Mouse (Mus musculus) hindbrain, embryonic 11.5 days (tissue): ENCODE results near the gene Ddo. TPM values are rescaled to one million over a fixed set of nuclear protein-coding genes. Genes with fewer than 3 reads are reported as not detected.

Source experiments
- ATAC-seq: fragments of 200-750 bp; cut with Nextera tagmentation; 2 replicates; pipeline ENCODE4 v1.8.0; 2017; ENCODE audit warnings: mild to moderate bottlenecking, moderate TSS enrichment, moderate library complexity; ENCODE audit not compliant: low FRiP score
- DNase-seq: peaks from one replicate; pipeline ENCODE4 v3.0.0-alpha.2; 2015; ENCODE audit warnings: low spot score
- H3K27ac ChIP-seq: fragments of 300-500 bp; sonication (generic); 2 replicates; pipeline ENCODE4 v1.5.1; 2014; ENCODE audit warnings: mild to moderate bottlenecking, low read depth, low read length
- H3K27me3 ChIP-seq: fragments of 300-500 bp; sonication (generic); 2 replicates; pipeline ENCODE4 v1.6.1; 2014; ENCODE audit warnings: mild to moderate bottlenecking, low read length, moderate library complexity, mixed read lengths; ENCODE audit not compliant: control insufficient read depth, insufficient read depth
- H3K36me3 ChIP-seq: fragments of 300-500 bp; sonication (generic); 2 replicates; pipeline ENCODE4 v1.6.1; 2014; ENCODE audit warnings: mild to moderate bottlenecking, low read length, moderate library complexity, mixed read lengths; ENCODE audit not compliant: control insufficient read depth, insufficient read depth
- H3K4me1 ChIP-seq: fragments of 300-500 bp; sonication (generic); replicated peaks from 2 replicates; pipeline ENCODE4 v1.6.1; 2014; ENCODE audit warnings: low read length, mixed read lengths; ENCODE audit not compliant: control insufficient read depth, insufficient read depth
- H3K4me2 ChIP-seq: fragments of 300-500 bp; sonication (generic); replicated peaks from 2 replicates; pipeline ENCODE4 v1.6.1; 2014; ENCODE audit warnings: mild to moderate bottlenecking, low read depth, low read length
- H3K4me3 ChIP-seq: fragments of 300-500 bp; sonication (generic); 2 replicates; pipeline ENCODE4 v1.5.1; 2014; ENCODE audit warnings: low read depth, low read length
- H3K9ac ChIP-seq: fragments of 300-500 bp; sonication (generic); 2 replicates; pipeline ENCODE4 v1.6.1; 2014; ENCODE audit warnings: low read depth, low read length
- H3K9me3 ChIP-seq: fragments of 300-500 bp; sonication (generic); 2 replicates; pipeline ENCODE4 v1.6.1; 2016; ENCODE audit warnings: low read length; ENCODE audit not compliant: control insufficient read depth
- WGBS: fragments of 180-500 bp; shearing (Covaris S2); extraction: QIAGEN DNeasy Blood & Tissue Kit; methylation state at CpG from one replicate; pipeline ENCODE4 v1.1.7; 2014; 5-methylcytosine and 5-hydroxymethylcytosine counted together
- polyA plus RNA-seq: library from polyadenylated mRNA; unstranded; fragments of >200 nt; fragmentation: Nextera tagmentation; extraction: Ambion mirVana; gene quantifications from 2 replicates; pipeline ENCODE4 v1.2.1, GENCODE M21; 2014

The Ddo gene
- polyA plus RNA-seq, 1 experiment from 2014 or later: 0.17 TPM

DNA sequence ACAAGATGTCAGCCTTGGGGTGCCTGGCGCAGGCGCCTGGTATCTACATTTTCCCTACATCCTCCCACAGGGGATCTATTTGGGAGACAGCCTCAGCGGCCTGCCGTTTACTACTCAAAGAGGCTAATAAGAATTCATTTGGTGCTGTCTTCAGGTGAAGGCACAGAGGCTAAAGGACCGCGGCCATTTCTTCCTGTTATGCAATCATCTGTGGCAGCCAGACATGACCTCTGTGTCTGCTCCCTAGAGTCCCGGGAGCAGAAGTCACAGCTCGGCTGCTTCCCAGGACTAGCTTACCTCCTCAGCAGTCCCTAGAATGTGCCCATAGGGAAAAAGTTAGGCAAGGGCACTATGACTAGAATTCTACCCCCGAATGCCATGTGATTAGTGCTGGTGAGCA lies 1.1 kb downstream of the Ddo start:
- Histone ChIP-seq H3K9me3 (no peaks in the 10 kb centered on the region), H3K27ac (no peak overlapping the region), H3K4me3 (no peak overlapping the region), H3K36me3 (no peaks in the 10 kb centered on the region), H3K27me3 (no peaks in the 10 kb centered on the region), H3K4me1 (no peaks in the 10 kb centered on the region), H3K4me2 (no peak overlapping the region), H3K9ac (no peak overlapping the region)
- 79% methylated on average over 9 of the region's 9 CpGs for WGBS
- DNase-seq: no peak
- ATAC-seq: no peak

- no peak overlapping the region for H3K4me3 ChIP-seq
- no peak overlapping the region for H3K9ac ChIP-seq
- no peak overlapping the region for H3K27ac ChIP-seq
- H3K36me3 ChIP-seq: no peaks in the 10 kb centered on the region
- no peaks in the 10 kb centered on the region for H3K27me3 ChIP-seq
- H3K4me1 ChIP-seq: no peaks in the 10 kb centered on the region
- WGBS: 87% methylated on average over 3 of the region's 3 CpGs
- DNase-seq (no peak), ATAC-seq (no peak)
- H3K4me2 ChIP-seq: no peak overlapping the region
- H3K9me3 ChIP-seq: no peaks in the 10 kb centered on the region
Measured at GRCm38 (mm10) chr10:40632087-40632486, 2.3 kb downstream of the Ddo start.

- Histone ChIP-seq H3K9ac (no peak overlapping the region), H3K27me3 (no peaks in the 10 kb centered on the region), H3K4me1 (peaks cover 2% of the 10 kb centered on the region; the same call in 1 of the 2 replicates), H3K27ac (no peak overlapping the region), H3K36me3 (no peaks in the 10 kb centered on the region), H3K4me2 (no peak overlapping the region), H3K9me3 (no peaks in the 10 kb centered on the region), H3K4me3 (no peak overlapping the region)
- DNase-seq (no peak), ATAC-seq (no peak)
- 48% methylated on average over 10 of the region's 10 CpGs for WGBS
Measured at GRCm38 (mm10) chr10:40637331-40637730, 7.5 kb downstream of the Ddo start.

- DNase-seq (peak; percentile 22), ATAC-seq (no peak)
- H3K4me2 ChIP-seq: no peak overlapping the region
- peaks cover 2% of the 10 kb centered on the region; the same call in 1 of the 2 replicates for H3K4me1 ChIP-seq
- H3K36me3 ChIP-seq: no peaks in the 10 kb centered on the region
- H3K27me3 ChIP-seq: no peaks in the 10 kb centered on the region
- H3K27ac ChIP-seq: no peak overlapping the region
- no peak overlapping the region for H3K4me3 ChIP-seq
- no peak overlapping the region for H3K9ac ChIP-seq
- no peaks in the 10 kb centered on the region for H3K9me3 ChIP-seq
- WGBS: 48% methylated on average over 7 of the region's 7 CpGs
Measured at GRCm38 (mm10) chr10:40638276-40638675, 8.5 kb downstream of the Ddo start.

- Histone ChIP-seq H3K4me1 (peaks cover 2% of the 10 kb centered on the region; the same call in 1 of the 2 replicates), H3K27ac (no peak overlapping the region), H3K27me3 (no peaks in the 10 kb centered on the region), H3K4me2 (no peak overlapping the region), H3K9ac (no peak overlapping the region), H3K36me3 (no peaks in the 10 kb centered on the region), H3K9me3 (no peaks in the 10 kb centered on the region), H3K4me3 (no peak overlapping the region)
- 49% methylated on average over 26 of the region's 26 CpGs for WGBS
- DNase-seq (peak; percentile 40), ATAC-seq (peak; percentile 57; the same call in 1 of the 2 replicates)
Measured at GRCm38 (mm10) chr10:40638823-40639819, 9.3 kb downstream of the Ddo start.

DNA sequence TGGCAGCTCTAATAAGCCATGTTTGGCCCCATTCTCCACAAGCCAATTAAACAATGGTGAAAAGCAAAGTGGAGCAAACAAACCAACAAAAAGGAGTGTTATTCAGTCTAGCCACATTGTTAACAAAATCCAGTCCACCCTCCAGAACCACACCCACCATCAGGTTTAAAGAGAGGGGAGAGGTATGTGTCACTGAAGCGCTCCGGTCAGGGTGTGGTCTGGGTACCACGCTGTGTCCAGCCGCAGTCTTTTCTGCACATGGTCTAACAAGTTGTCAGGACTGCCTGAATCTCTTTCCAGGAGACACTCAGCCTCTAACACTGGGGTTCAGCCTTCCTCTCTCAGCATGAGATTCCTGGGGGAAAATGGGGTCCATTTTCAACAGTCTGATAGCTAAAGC lies 10.6 kb downstream of the Ddo start:
- ATAC-seq (no peak), DNase-seq (no peak)
- Histone ChIP-seq H3K36me3 (no peaks in the 10 kb centered on the region), H3K9me3 (no peaks in the 10 kb centered on the region), H3K4me2 (no peak overlapping the region), H3K27ac (no peak overlapping the region), H3K27me3 (no peaks in the 10 kb centered on the region), H3K9ac (no peak overlapping the region), H3K4me3 (no peak overlapping the region), H3K4me1 (peaks cover 2% of the 10 kb centered on the region; the same call in 1 of the 2 replicates)
- 88% methylated on average over 4 of the region's 4 CpGs for WGBS

- no peaks in the 10 kb centered on the region for H3K9me3 ChIP-seq
- no peaks in the 10 kb centered on the region for H3K27me3 ChIP-seq
Measured at GRCm38 (mm10) chr10:40641901-40642300, 12.1 kb downstream of the Ddo start.

GRCm38 (mm10) chr10:40643126-40643525 lies 13.3 kb downstream of the Ddo start:
- Histone ChIP-seq H3K36me3 (no peaks in the 10 kb centered on the region), H3K27ac (no peak overlapping the region), H3K4me1 (peaks cover 2% of the 10 kb centered on the region; the same call in 1 of the 2 replicates), H3K4me2 (no peak overlapping the region), H3K9me3 (no peaks in the 10 kb centered on the region), H3K4me3 (no peak overlapping the region), H3K9ac (no peak overlapping the region), H3K27me3 (no peaks in the 10 kb centered on the region)
- DNase-seq (no peak), ATAC-seq (no peak)
- WGBS: 84% methylated on average over 5 of the region's 5 CpGs

More at GRCm38 (mm10) chr10:40641901-40642300, 12.1 kb downstream of the Ddo start:
- no peak for ATAC-seq
- peaks cover 2% of the 10 kb centered on the region; the same call in 1 of the 2 replicates for H3K4me1 ChIP-seq
- no peaks in the 10 kb centered on the region for H3K36me3 ChIP-seq
- no peak overlapping the region for H3K4me3 ChIP-seq
- H3K9ac ChIP-seq: no peak overlapping the region
- DNase-seq: no peak
- 91% methylated on average over 7 of the region's 7 CpGs for WGBS
- no peak overlapping the region for H3K27ac ChIP-seq
- H3K4me2 ChIP-seq: no peak overlapping the region

GRCm38 (mm10) chr10:40644456-40644855 lies 14.6 kb downstream of the Ddo start:
- H3K36me3 ChIP-seq: no peaks in the 10 kb centered on the region
- no peak overlapping the region for H3K4me2 ChIP-seq
- no peak for ATAC-seq
- H3K27ac ChIP-seq: no peak overlapping the region
- 75% methylated on average over 9 of the region's 9 CpGs for WGBS
- H3K9ac ChIP-seq: no peak overlapping the region
- no peaks in the 10 kb centered on the region for H3K4me1 ChIP-seq
- H3K9me3 ChIP-seq: no peaks in the 10 kb centered on the region
- no peak overlapping the region for H3K4me3 ChIP-seq
- DNase-seq: no peak
- H3K27me3 ChIP-seq: no peaks in the 10 kb centered on the region
